ENCODE assay signal across 26 mouse cellular contexts in genomic region chr7:90140290-90140689, GRCm38 (mm10).
"Had no signal": no experiment of that assay in that cellular context is flagged by ENCODE, and none has a peak within 500 bp of the region (broad histone marks: within the 10 kb centered on the region; RNA-seq: fewer than 3 reads in every experiment).

No protein-coding gene starts in this region.

- H3K27me3 ChIP-seq: heart, embryonic 13.5 days; heart, embryonic 15.5 days; hindbrain, embryonic 12.5 days; kidney, embryonic 15.5 days; limb, embryonic 12.5 days; liver, embryonic 15.5 days had no signal

- ATAC-seq: forebrain, postnatal 0 days; hindbrain, embryonic 16.5 days; intestine, embryonic 16.5 days had no signal

- H3K4me3 ChIP-seq: heart, adult 2 months; heart, embryonic 13.5 days; heart, embryonic 15.5 days; hindbrain, embryonic 10.5 days; hindbrain, embryonic 12.5 days; kidney, embryonic 15.5 days; layer of hippocampus, adult 2 months; left cerebral cortex, adult 2 months; limb, embryonic 10.5 days; limb, embryonic 12.5 days; liver, embryonic 15.5 days had no signal

- H3K4me2 ChIP-seq: heart, embryonic 11.5 days; heart, embryonic 15.5 days; hindbrain, embryonic 12.5 days; hindbrain, embryonic 14.5 days; kidney, embryonic 15.5 days; limb, embryonic 12.5 days had no signal

- H3K36me3 ChIP-seq: heart, embryonic 13.5 days; heart, embryonic 15.5 days; hindbrain, embryonic 10.5 days; hindbrain, embryonic 12.5 days; kidney, embryonic 15.5 days; limb, embryonic 10.5 days; limb, embryonic 12.5 days had no signal

- DNase-seq: forebrain, postnatal 0 days; gastrocnemius, postnatal 14 days; gastrocnemius, postnatal 36 days; heart, adult 11 months; heart, adult 2 months; heart, postnatal 4 days; kidney, adult 11 months; kidney, adult 2 months; kidney, adult 9 months; kidney, postnatal 25 days; kidney, postnatal 4 days had no signal

- H3K9ac ChIP-seq: forebrain, postnatal 0 days; heart, embryonic 13.5 days; heart, embryonic 15.5 days; hindbrain, embryonic 12.5 days; hindbrain, embryonic 14.5 days; kidney, embryonic 15.5 days; limb, embryonic 12.5 days had no signal

- H3K27ac ChIP-seq: heart, adult 2 months; heart, embryonic 13.5 days; heart, embryonic 15.5 days; hindbrain, embryonic 10.5 days; hindbrain, embryonic 12.5 days; hindbrain, embryonic 14.5 days; kidney, embryonic 15.5 days; kidney, postnatal 0 days; layer of hippocampus, adult 2 months; left cerebral cortex, adult 2 months; limb, embryonic 10.5 days; limb, embryonic 12.5 days had no signal

- H3K9me3 ChIP-seq: heart, embryonic 13.5 days; heart, embryonic 15.5 days; hindbrain, embryonic 10.5 days; hindbrain, embryonic 12.5 days; kidney, embryonic 15.5 days; limb, embryonic 10.5 days; limb, embryonic 12.5 days; liver, embryonic 15.5 days had no signal
